Mouse (Mus musculus) regulatory T cell (primary cell): ENCODE data around the gene Strip1.

Experiments
- in situ Hi-C: fragments of 300-600 bp; cut with MboI, MseI; formaldehyde crosslinking; loops from one replicate; pipeline ENCODE4 v1.15.1; 2025; ENCODE audit warnings: high pct_unique_total_duplicates

Gene Strip1

DNA sequence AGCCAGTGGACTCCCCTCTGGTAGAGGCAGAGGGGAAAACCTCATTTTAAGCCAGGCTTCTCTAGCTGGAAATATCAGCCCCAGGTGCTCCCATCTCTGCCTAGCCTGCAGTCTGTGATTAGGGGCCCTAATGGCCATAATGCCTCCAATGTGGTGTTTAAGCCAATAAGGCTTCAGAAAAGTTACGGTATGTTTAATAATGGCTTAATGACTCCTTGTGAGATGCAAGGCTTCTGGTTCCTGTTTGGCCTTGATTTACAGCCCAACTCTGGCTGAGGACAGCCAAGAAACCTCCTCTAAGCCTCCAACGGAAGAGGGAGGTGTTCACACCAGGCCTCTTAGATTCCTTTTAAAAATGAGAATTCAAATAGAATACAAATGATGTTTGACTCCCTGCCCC is 37.9 kb downstream of the Strip1 start:
- in situ Hi-C loops: no loop called here

DNA sequence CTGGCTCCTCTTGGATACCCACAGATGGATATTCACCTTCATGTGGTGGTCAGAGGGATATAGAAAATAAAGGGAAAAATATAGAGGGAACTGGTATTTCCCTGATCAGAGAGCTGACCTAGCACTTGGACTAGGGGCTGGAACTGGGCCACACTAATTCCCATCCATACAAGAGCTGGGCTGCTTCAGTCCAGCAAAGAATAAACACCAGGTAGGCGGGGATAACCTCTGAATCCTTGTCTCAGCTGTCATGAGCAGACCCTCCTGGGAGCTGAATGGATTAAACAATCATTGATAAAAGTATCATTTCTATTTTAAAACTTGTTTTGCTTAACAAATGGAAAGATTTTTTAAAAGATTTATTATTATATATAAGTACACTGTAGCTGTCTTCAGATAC is 39.9 kb downstream of the Strip1 start:
- in situ Hi-C loops: no loop called here

DNA sequence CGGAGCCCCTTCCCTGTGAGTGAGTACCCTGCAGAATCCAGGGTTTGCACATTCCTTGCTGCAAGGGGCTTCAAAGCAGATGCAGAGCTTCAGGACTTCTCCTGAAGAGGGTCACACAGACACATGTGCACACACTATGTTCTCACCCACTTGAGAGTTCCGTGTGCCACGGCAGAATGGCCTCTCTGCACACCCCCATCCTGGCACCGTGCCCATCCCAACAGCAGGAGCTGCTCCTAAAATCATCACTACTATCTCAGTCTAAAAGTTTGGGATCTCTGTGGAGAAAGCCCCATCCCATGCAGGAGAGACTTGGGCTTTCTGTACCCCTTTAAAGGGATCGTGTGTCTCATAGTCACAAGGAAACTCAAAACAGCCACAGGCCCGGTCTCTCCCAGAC is 45.0 kb downstream of the Strip1 start:
- in situ Hi-C loops: loop anchor here (10.0 kb wide), 1 partner anchor 622 kb away; no protein-coding TSS in a partner anchor

DNA sequence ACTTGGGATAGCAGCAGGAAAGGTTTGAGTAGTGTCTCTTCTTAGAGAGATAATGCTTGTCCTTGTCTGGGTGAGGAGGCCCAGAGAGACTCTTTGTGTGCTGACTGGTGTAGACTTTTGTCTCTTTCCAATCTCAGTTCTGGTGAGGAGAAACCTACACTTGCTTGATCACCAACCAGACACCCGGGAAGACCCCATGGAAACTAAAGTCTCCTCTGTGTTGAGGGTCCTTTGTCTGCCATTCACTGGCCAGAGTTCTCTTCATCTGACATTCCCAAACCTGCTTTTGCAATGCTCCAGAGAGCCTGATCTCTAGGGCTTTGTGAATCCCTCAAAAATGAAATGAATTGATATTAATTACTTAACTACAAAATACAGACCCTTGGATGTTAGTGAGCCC is 47.6 kb downstream of the Strip1 start:
- in situ Hi-C loops: loop anchor here (10.0 kb wide), 1 partner anchor 619 kb away; no protein-coding TSS in a partner anchor

DNA sequence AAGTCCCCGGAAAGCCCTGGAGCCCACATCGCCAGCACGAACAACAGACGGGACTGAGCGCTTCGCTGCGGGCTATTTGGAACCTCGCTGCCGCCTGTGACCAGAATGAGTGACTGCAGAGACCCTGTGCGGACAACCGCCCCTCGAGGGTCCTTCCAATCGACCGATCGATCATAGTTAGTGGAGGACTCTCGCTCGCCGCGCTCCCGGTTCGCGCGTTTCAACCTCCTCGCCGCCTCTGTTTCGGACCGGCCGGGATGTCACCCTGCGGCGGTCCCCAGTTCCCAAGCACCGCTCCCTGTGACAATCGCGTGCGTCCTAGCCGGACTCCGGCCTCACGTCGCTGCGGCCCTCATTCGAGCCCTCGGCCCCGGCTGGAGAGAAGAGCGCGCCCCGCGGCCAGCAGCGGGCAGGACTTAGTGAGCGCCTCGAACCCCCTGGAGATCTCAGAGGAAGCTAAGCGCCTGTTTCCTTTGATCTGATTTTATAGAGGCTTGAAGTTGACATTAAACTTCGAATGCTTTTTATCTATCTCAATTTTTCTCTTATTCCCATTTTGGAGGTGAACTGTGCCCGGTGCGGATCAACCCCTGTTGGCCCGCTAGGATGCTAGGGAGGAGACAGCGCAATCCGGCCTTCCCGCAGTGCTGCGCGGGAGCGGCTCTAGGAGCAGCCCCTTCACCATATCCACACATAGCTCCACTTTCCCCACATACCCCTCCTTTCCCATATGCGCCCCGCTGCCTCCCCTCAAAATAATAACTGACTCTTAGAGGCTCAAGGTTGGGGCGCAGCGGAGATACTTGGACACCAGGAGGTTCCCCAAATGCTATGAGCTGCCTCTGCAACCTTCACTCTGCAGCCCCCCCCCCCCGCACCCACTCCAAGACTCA is 48.4 kb downstream of the Strip1 start:
- in situ Hi-C loops: loop anchor here (10.0 kb wide), 1 partner anchor 618 kb away; no protein-coding TSS in a partner anchor

DNA sequence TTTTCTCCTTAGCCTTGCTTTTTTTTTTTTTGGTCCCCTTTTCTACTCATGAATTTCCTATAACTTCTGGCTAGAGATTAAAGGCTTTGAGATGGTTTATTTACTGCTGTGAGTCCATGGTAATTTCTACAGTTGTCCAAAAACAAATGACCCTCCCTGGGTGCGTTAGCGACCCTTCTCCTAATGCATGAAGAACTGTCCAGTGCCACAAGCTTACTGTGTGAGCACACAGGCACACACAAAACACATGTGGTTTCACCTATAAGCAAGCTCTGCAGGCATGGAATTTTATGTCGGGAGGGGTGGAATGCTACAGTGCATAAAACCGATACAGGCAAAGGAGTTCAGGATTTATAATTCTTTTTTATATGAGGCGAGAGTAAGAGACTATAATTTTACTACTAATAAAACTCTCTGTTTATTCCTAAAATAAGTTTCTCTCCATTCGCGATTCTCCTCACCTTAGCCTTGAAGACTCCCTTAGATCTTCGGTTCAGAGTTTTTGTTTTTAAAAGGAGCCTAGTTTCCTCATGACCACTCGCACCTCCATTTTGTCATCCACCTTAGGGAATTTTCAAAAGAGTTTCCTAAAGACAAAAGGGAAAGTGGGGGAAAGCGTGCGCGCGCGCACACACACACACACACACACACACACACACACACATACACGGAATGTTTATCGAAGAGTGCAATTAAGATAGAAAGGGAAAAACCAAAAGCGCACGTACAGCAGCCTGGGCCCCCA is 49.2 kb downstream of the Strip1 start:
- in situ Hi-C loops: loop anchor here (10.0 kb wide), 1 partner anchor 618 kb away; no protein-coding TSS in a partner anchor

DNA sequence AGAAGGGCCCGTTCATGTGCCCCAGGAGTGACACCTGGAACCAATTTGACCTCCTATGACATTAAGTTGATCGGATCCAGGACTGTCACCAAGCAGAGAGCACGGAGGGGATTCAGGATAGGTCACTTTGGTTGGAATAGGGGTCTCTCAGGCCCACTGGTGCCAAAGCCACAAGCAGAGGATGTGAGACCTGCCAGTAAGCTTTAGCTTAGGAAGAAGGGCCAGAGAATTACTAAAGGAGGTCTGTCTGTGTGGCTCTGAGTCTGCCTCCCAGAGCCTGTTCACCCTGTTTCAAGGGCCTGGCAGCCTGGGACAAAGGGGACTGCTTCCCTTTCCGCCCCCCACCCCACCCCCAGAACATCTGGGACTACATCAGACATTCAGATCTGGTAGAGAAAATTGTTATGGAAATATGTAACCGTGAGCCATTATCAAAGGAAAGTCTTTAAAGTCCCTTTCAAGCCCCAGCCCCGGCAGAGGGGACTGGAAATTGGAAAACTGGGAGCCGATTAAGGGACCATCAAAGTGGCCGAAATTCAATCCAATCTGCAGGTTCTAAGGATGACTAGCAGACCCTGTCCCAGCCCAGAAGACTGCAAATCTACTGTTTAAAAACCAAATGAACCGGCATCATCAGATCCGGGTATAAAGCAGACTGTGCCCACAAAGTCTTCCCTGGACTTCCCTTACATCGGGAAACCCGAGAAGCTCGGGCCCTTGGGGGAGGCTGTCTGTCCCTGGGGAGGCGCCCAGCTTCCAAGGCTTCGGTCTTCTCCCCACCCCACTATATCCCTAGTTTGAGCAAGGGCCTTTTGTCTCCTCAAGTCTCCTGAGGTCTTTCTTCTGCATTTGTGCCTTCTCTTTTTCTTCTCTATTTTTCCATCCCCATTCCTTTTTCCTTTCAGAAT is 50.1 kb downstream of the Strip1 start:
- in situ Hi-C loops: loop anchor here (10.0 kb wide), 1 partner anchor 617 kb away; no protein-coding TSS in a partner anchor

DNA sequence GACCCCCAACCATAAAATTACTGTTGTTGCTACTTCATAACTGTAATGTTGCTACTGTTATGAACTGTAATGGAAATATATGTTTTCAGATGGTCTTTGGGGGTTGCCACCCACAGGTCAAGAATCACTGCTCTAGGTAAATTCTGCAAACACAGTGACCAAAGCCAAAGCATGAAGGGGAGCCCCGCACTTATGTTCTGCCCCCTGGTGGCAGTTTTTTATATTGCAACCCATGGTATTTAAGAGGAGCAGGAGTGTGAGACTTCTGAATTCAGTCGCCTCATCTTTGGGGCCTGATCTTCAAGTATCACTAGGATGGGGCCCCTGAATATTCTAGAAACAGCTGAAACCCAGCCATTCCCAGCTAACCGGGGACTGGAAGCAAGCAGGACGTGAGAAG is 52.0 kb downstream of the Strip1 start:
- in situ Hi-C loops: no loop called here

DNA sequence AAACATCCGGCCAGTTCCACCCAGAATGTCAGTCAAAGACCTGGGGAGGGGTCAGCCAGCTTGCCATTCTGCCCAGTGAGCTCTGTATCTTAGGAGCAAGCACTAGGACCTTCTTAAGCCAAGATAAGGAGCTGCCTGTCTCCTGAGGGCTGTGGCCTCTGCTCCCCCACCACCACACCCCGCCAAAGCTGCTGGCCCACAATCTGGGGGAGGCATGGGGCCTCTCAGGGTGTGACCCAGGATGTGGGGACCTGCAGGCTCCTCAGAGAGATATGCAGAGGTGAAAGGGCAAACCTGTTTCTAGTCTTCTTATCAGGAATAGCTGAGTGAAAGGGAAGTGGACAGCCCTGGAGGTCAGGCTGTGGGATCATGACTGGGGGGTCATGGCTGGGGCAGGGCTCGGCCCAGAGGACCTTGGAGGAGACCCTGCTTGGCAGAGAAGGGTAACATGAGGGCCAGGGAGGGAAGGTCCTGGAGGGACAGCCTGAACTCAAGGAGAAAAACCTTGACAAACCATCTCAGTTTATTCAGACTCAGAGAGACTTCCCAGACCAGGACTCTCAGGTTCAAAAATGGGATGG is 53.6 kb downstream of the Strip1 start:
- in situ Hi-C loops: no loop called here

DNA sequence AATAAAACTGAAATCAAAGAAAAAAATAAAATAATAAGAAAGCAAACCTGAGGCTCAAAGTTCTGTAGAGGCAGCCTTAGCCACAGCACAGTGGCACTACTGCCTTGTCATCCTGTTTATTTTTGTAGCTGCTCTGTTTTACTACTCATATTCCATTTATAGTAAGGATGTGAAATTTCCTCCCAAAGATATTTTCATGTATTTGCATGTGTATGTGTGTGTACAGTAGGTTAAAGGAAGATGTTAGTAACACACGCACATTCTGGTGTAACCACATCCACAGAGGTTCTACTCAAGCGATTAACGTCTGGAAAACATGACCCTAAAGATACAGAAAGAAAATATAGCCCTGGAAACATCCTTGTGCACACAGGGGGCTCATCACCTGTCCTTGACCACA is 54.7 kb downstream of the Strip1 start:
- in situ Hi-C loops: no loop called here

DNA sequence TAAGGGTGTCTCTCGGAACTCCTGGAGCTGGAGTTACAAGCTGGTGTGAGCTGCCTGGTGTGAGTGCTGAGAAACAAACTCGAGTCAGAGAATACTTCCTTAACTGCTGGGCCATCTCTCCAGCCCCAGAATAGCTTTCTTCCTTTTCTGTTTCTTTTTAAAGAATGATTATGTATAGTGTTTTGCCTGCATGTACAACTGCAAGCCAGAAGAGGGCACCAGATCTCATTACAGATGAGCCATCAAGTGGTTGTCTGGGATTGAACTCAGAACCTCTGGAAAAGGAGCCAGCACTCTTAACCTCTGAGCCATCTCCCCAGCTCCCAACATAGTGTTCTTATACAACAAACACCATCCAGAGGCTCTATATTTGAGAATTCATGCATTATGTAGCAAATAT is 60.3 kb downstream of the Strip1 start:
- in situ Hi-C loops: no loop called here

DNA sequence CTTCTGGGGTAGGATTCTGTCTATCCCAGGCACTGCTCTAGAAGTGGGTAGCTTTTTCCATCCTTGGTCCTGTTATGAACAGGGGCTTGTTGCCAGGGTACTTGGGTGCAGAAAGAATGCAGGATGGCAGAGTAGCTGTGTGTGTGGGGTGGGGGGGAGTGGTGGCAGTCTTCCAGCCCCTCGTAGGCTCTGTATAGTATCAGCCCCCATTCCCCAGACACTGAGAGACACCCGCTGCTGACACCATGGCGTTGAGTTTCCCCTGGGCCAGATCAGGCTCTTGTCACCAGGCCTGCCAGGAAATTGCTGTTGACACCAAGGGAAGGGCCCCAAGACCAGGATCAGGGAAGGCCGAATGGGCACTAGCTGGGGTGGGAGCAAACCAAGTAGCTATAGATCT is 62.8 kb downstream of the Strip1 start:
- in situ Hi-C loops: no loop called here

DNA sequence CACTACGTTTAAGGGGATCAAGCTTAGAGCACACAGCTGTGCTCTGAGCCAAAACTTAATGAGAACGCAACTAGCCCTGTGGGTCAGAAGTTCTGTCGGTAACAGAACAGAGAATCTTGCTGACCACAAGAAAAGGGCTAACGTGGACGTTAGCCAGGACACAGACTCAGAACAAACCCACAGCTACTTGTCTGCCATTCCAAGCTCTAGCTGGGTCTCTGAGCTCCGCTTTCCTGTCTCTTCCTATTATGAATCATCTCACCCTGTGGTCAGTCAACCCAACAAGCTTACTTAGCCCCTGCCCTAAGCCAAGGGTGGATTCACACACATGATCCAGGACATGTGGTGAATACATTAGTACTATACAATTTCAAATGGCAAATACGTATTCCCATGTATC is 63.7 kb downstream of the Strip1 start:
- in situ Hi-C loops: no loop called here

DNA sequence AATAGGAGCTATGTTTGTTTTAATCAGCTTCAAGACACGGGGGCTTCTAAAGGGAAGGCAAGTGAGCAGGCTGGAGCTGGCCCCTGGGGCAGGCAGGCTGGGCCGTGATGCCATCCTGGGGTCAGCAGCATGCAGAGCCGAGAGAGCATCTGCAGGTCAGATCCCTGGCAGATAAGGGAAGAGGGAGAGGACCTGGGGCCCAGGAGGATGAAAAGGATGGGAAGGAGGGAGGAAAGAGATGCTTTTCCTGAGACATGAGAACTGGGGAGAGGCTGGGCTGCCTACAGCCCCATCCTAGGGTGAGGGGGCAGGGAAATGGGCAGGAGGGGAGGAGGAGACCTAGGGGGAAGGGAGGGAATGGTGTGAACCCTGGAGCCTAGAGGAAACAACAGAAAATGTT is 66.2 kb downstream of the Strip1 start:
- in situ Hi-C loops: no loop called here

DNA sequence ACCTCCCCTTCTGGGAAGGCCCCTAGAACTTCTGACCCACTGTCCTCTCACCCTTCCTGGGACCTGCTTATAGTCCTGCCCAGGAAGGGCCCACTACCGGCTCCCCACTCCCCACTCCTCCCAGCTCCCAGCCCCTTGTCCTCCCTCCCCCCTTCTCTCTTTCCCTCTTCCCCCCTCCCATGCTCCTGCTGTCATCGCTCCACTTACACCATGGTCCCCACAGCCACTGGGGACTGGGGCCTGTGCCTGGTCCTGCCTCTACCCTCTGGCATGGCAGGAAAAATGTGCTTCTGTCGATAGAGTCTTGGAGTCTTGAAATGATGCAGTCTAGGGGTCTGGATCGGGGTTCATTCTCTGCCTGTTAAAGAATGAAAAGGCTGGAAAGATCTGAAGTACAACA is 67.6 kb downstream of the Strip1 start:
- in situ Hi-C loops: no loop called here

DNA sequence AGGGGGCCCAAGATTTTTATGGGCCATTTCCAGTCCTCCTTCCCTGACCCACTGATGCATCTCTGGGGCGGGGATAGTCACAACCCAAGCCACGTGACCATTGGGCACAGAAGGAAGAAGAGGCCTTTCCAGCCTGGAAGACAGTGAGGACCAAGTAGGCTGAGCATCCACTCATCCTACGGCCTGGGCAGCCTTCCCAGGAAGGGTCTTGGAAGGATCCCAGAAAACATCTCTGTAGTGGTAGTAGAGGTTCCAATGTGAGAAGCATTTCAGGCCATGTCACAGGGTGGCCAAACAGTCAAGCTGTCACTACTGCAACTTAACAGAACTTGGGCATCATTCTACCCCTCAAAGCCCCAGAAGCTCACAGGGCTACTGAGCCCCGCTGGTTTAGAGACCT is 68.9 kb downstream of the Strip1 start:
- in situ Hi-C loops: no loop called here
